Mouse (Mus musculus) kidney, postnatal 10 days (tissue): ENCODE results near the gene Rhoc.
"Not testable (repeated sequence)": the region's sequence is repeated elsewhere in the genome, so short reads cannot be mapped to it uniquely, and the experiment has no call there.

Experiments
- DNase-seq: peaks from one replicate; pipeline ENCODE4 v3.0.0; 2021; ENCODE audit warnings: mixed read lengths

Gene Rhoc

DNA sequence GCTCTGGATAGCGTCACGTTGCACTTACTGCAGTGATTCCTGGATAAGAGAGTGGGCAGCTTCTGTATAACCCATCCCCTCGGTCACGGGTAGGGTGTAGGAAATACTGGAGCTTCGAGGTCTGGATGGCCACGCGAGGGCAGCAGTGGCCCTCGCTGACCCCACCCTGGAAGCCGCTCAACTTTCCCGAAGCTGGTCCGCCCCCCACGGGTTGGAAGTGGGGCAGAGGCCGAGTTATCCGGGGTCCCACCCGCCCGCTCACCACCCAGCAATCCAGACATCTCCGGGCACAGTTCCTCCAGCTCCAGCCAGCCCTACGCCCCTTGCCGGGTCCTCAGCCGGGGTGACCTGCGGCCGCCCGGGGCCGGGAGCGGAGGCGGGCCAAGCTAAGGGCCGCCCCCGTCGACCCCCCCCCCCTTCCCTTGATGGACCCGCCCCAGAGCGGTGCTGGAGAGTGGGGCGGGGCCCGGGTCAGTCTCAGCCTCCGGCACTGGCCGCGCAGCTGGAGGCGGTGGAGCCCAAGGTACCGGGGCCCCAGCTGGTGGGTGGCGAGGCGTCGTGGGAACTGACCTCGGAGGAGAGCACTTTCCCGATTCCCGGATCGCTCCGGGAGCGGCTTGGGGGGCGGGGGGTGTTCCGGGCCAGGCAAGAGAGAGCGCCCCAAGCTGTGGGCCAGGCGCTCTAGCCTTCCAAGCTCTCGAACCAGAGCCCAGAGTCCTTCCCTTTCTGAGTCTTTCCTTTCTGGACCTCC, 561 bp downstream of the Rhoc start:
- peak; percentile 92 for DNase-seq

DNA sequence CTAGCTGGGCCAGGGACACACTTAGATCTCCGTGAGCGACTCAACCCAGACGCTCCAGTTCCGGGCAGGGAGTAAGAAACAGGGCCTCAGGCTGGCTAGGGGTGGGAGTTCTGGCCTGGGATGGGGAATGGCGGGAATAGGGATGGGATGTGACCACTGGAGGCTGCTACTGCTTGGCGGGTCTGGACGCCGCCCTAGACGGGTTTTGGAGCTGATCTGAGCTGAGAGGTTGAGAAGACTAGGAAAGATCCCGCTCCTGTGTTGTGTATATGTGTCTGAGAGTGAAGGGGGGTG, 1.1 kb downstream of the Rhoc start:
- DNase-seq = peak; percentile 59

DNA sequence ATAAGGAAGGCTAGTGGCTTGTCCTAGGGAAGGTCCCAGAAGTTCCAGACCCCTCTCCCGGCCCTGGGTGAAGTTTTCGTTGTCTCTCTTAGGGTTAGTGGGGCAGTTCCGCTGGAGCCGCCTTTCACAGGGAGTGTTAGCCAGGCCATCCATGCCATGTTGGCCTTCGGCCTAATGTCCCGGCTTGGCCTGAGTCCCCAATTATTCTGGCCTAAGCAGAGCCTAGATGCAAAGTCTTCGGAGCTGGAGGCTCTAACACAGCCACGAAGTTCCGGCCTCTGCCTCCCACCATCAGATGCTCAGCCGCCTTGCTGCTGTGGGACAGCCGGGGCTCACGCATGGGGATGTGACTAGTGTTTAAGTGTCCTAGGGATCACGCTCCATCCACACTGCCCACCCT, 1.6 kb downstream of the Rhoc start:
- peak; percentile 62 for DNase-seq

DNA sequence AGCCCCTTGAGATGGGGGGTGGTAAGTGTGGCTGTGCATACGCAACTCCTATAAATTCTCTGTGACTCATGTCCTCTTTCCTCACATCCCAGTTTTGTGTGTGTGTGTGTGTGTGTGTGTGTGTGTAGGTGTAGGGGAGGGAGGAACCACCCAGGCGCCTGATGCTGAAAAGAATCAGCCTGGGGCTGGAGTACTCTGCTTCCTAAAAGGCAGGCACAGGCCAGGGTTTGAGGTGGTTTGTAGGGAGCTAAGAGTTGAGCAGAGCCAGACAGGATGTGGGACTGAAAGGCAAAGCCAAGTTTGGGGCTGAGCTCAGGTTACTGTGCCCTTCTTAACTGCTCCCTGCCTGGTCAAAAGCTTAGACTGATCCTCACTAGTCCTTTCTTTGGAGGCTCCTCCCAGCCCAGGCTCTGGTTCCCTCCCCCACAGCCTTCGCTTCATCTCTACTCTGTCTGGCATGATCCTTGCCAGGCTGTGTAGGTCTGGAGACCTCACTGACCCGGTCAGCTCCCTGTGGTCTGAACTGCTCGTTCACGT, 2.3 kb downstream of the Rhoc start:
- peak; percentile 62 for DNase-seq

DNA sequence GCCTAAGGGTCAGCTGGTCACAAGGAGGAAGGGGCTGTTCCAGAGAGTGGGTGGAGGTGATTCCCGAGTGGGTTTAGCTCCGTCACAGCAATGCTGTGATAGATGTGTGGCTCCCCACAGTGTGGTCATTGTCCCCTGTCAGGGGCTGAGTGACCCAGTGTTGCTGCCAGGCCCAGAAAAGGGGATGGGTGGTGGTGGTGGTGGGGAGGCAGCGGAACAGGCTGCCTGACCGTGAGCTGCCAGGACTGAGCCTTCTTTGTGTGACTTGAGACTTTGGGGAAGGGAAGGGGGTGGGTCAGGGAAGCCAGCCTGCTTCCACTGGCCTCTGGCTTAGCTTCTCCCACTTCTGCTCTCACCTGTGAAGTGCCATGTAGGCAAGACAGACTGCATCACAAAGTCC, 2.8 kb downstream of the Rhoc start:
- DNase-seq = peak; percentile 31

DNA sequence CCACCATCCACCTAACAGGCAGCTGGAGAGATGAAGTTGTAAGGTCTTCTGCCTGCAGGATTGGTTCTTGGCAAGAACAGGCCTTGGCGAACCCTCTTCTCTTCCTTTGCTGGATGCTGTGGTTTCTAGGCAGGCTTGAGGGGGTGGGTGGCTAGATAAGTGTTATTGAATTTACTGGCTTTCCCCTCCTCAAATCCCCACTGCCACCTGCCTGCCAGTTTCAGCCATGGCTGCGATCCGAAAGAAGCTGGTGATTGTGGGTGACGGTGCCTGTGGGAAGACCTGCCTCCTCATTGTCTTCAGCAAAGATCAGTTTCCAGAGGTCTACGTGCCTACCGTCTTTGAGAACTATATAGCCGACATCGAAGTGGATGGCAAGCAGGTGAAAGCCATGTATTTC, 3.5 kb downstream of the Rhoc start:
- no peak for DNase-seq

DNA sequence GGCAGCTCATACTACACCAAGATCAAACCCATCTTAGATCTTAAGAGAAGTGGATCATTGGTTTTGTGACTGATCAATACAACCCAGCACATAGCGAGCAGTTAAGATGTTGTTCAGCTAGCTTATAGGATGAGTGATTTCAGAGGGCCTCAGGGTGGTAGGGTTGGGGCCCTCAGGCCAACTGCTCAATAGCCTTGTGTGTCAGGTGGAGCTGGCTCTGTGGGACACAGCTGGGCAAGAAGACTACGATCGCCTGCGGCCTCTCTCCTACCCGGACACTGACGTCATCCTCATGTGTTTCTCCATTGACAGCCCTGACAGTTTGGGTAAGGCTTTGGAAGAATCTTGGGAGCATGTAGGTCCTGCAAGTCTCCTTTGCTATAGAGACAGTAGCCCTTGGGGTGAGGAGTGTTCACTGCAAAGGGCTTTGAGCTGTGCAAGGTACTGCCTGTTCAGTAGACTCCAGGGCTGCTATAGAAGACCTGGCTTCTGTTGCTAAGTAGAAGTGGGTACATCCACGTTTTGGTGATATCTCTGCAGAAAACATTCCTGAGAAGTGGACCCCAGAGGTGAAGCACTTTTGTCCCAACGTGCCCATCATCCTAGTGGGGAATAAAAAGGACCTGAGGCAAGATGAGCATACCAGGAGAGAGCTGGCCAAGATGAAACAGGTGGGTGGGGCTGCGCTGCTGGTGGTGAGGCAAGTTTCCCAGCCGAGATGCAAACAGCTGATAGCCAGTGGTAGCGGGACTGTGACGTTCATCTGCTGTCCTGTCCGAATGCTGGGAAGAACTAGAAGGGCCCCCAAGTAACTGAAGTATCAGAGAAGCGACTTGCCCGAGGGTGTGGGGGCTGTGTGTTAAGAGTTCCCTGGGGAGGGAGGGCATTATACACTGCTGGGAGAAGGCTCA, 4.4 kb downstream of the Rhoc start:
- no peak for DNase-seq

DNA sequence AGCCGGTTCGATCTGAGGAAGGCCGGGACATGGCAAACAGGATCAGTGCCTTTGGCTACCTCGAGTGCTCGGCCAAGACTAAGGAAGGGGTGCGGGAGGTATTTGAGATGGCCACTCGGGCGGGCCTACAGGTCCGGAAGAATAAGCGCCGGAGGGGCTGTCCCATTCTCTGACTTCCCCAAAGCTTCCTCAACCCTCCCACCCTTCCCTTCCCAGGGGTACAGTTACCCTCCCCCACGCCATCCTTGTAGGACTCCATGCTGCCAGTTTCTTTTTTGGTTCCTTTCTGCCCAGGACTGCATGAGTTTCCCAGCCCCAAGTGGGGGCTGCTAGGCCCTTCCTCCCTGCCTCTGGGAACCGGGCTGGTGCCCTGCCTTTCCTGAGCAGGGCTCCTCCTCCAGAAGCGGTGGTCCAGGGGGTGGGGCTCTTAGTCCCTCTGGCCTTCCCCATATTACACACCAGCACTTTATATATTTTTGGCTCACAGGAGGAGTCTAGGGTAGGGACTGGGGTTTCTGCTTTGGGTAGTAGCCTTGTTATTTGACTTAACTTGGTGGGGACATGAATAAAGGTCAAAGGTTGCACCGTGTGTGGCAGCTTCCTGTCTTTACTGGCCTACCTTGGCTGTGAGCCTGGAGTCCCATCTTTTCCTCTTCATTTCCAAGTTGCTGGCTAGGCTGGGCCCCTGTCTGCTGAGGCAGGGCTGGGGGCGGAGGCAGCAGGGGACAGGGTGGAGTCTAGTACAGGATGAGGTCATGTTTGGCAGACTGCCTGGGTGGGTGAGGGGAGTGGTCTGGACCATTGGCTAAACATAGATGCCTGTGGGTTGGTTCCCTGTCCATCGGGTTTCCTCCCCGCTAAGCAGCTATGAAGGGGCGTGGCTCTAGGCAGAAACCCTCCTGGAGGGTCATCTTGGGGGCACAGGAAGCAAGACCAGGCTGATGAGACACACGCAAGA, 6.0 kb downstream of the Rhoc start:
- peak; percentile 99 for DNase-seq

DNA sequence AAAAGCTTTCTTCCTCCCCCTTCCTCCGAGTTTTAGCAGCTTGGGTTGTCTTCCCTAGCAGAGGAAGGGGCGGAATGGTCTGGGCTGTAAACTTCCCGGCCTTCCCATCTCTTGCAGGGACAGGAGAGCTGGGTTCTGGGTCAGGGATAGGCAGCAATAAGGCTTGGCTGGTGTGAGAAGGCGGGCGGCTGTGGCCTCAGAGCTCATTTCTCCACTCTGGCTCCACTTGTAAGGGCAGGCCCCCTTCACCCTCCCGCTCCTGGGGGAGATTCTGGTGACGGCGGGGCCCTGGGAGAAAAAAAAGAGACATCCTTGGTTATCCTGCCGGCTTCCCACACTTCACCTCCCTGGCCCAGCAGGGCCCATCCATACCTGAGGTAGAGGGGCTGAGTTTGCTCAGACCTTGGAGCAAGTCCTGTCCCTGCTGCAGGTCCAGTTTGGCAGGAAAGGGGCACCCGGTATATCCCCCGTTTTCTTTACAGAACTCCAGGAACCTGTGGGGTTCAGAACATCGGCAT, 6.8 kb downstream of the Rhoc start:
- peak; percentile 34 for DNase-seq

DNA sequence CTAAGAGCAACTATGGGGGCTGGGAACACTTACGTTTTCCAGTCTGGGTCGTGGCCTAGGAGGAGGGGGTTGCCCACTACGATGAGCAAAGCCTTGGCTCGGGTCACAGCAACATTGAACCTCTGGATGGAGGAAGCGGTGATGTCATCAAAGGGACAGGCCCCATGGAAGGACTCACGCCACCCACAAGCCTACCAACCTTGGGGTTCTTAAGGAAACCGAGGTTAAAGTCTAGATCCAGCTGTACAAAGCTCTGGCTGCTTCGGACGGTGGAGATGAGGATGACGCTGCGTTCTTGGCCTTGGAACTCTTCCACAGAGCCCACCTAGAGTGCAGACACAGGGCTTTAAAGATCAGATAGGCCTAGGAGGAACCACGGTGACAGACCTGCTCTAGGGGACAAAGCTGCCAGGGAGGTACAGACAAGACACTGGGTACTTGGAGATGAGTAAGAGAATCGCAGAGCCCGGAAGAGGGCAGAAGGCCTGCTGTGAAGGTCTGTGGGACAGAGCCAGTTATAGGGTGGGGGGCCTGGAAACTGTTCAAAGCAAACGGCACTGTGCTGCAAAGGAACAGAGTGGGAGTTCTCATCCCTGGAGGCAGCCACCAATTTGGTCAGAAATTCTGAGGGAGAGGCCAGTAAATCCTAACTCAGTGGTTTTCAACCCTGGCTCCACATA, 7.6 kb downstream of the Rhoc start:
- no peak for DNase-seq

DNA sequence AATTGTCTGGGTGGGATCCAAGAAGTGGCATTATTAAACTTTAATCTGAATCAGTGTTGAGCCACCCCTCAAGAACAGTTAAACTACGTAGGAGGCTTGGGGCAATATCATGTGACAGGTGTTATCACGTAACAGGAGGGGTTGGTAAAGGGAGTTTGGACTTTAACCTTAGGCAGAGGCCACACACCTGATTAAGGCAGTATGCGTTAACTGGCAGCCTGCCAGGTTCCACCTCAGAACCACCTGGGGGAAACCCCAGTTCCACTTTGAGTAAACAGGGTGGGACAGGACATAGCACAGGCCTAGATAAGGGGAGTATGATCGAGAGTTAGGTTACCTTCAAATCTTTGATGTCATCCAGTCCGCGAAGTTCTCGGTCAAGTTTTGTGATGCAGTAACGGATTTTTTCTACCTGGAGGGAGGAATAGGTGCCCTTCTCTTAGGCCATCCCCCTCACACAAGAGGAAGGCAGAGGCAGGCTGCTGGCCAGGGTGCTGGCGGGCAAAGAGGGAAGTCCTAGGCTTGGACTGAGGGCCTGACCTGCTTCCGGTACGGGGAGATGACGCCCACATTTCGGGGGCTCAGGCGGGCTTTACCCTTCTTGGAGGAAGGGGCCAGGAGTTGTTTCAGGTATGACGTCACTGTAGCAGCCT, 8.4 kb downstream of the Rhoc start:
- peak; percentile 73 for DNase-seq

DNA sequence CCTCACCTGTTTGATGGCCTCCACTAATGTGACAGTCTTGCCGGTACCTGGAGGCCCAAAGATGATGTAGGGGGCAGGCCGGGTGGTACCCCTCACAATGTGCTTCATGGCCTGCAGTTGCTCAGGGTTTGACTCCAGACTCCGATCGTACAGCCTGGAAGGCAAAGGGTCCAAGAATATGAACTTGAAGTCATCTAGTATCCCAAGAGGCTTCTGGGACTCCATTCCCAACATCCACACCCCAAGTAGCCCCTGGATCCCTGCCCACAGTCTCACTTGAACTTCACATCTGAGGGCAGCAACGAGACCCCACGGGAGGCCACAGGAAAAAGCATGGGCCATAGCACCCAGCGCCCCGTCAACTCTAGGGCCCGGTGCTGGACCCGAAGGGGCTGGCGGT, 12.5 kb downstream of the Rhoc start:
- DNase-seq = no peak

DNA sequence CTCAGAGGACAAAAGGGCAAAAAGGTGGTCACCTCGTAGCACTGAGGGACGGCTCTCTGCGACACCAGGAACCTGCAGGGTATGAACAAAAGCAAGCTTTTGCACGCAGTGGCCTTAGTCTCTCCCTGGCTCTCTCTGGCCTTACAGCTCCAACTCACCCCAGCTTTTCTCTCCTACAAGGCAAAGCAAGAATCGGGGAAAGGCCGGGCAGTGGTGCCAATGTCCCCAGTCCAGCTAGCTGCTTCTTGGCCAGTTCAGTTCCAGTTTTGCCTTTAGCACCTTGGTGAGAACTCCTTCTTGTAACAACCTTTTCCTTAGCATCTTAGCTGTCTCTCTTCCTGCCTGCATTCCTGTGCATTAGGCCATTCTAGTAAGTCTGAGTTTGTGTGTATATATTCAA, 13.3 kb downstream of the Rhoc start:
- DNase-seq = no peak

DNA sequence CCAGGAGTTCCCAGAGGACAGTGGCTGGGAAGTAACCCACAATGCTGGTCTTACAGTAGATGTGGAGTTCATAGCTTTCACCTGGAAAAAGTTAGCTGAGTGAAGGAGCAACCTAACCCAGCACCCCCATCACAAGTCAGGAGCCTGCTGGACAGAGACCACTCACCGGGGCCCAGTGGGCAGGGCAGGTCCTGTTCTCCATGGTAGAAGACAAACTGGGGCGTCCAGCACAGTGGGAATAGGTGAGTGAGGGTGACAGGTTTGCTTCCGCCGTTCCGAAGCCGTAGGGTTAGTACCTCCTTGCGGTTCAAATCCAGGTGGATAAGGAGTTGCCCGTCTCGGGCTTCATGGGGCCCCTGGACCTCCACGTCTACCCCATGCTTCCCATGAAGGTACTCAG, 16.1 kb downstream of the Rhoc start:
- no peak for DNase-seq

DNA sequence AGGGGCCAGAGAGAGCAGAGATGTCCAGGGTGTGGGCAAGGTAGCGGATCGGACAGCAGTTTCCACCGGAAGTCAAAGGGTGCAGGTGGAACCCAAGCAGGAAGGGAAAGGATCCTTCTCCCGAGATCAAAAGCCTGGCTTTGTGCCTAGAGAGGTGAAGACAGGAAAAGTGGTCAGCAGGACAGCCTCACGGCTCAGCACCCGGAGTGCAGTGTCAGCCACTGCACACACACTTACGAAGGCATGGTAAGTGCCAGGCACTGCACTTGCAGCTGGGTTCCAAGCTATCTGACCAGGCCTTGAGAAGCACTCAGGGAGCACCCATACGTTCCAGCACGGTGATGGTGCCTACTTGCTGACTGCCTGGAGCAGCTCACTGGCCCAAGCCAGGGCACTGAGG, 17.4 kb downstream of the Rhoc start:
- DNase-seq = peak; percentile 33

DNA sequence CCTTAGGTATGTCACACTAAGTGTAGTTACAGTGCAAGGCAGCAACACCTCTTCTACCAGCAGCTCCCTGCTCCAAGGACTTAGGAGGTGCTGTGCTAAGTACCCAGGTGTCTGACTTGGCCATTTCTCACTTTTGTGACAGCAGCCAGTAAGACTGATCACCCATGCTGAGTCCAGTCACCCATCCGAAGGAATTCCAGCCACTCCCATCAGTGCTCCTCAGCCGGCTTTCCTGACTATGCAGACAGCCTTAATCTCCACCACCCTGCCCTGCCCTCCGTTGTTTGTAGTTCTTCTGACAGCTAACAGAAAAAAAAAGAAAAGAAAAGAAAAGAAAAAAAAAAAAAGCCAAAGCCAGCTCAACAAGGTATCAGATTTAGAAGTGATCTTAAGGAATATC, 23.6 kb downstream of the Rhoc start:
- no peak for DNase-seq

DNA sequence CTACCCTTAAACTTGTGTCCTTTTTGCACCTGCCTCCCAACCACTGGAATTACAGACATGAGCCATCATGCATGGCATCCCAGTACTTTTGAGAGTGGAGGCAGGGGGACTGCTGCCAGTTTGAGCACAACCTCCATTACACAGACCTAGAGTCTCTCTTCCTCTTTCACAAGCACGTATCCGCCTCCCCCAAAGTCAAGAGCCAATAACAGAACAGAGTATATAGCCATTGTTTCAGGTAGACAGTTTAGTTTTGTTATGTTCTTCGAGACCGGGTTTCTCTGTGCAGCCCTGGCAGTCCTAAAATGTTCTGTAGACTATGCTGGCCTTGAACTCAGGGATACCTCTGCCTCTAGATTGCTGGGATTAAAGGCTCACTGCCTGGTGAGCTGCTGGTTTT, 24.1 kb downstream of the Rhoc start:
- no peak for DNase-seq

DNA sequence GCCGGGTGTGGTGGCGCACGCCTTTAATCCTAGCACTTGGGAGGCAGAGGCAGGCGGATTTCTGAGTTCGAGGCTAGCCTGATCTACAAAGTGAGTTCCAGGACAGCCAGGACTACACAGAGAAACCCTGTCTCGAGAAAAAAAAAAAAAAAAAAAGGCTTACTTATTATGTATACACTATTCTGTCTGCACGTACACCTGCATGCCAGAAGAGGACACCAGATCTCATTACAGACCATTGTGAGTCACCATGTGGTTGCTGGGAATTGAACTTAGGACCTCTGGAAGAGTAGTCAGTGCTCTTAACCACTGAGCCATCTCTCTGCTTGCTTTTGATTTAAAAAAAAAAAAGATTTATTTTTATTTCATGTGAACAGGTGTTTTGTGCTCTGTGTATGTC, 25.1 kb downstream of the Rhoc start:
- DNase-seq = not testable (repeated sequence)

DNA sequence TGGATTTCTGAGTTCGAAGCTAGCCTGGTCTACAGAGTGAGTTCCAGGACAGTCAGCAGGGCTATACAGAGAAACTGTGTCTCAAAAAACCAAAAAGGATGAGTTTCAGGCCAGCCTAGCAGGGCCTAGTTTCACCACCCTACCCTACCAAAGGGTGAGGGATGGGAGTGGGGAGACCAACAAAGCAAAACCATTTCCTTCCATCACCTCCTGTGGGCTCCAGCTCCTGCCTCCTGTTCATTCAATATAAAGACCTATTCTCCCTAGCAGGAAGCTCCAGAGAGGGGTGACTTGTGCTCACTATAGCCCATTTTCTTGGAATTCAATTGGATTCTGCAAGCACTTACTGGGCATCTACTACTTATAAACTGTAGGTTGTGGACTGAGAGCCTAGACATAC, 26.6 kb downstream of the Rhoc start:
- DNase-seq = no peak

DNA sequence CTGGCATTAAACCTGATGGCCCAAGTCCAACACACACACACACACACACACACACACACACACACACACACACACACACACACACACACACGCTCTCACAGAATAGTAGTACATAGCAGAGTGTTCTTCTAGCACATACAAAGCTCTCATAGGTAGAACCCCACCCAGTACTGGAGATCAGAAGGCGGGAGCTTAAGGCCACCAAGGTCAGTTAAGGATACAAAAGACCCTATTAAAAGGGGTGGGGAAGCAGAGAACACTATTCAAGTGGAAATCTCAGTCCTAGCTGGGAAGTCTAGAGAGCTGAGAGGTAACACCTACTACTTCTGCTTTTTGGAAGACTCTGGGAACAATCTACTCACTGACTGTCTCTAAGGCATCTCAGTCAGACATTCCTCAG, 27.2 kb downstream of the Rhoc start:
- no peak for DNase-seq

DNA sequence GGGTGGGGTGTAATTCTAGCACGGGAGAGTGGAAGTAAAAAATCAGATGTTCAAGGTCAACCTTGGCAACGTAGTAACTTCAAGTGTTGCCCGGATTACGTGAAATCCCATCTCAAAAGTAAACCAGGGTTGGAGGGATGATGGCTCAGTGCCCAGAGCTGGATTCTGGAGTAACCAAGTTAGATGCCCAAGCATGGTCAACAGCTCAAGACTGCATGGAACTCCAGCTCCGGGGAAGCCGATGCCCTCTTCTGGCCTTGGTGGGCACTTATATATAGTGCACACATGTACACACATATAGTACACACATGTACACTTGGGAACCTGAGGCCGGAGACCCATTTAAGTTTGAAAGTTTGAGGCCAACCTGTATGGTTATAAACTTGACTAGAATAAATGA, 28.0 kb downstream of the Rhoc start:
- peak; percentile 23 for DNase-seq
